Mouse (Mus musculus) thymus, postnatal 25 days (tissue): ENCODE data around the gene Gm11437.
A peak's percentile ranks its signal among the peaks of the same experiment; 100 is the strongest.

ENCODE experiments used
- DNase-seq: peaks from one replicate; pipeline ENCODE4 v3.0.0; 2022

Gm11437 gene

DNA sequence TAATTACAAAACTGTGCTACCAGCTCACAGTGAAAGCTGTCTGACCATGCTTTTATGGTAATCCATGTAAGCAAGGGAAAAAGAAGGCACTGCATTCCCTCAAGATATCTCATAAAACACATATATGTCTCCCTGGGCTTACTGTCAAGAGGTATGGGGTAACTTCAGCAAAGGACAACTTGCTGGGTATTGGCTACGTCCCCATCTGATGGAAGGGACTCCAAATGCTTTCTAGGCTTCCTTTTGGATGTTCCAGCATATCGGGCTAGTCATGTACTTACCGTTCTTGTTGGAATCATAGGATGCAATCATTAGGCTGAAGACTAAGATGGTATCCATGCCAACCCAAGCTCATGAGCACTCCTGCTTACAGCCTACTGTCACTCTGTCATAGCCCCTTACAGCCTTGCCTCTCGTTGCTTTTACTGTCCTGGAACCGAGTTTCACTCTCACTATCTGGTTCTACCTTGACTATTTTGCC lies at the start of gene Gm11437:
Gene Gm11437, minus strand, starts transcription at position 431 of the 481 bp plus-strand sequence.
- no peak for DNase-seq

DNA sequence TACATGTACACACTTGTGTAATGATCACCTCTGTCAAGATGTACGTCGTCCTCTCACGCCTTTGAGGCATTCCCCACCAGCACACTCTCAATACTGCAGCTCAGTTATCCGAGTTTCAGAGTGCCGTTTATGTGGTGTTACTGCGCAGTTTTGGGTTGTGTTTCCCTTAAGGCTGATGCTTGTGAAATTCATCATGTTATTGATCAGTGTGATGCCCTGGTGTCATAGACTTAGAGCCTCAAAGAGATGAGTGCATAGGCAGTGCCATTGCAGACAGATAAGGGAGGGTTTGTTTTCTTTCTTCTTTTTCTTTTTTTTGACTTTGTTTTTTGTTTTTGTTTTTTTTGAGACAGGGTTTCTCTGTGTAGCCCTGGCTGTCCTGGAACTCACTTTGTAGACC lies 43.6 kb upstream of the Gm11437 start:
- DNase-seq = no peak

GRCm38 (mm10) chr11:84205776-84206175 lies 38.5 kb upstream of the Gm11437 start:
- DNase-seq = peak; percentile 17

DNA sequence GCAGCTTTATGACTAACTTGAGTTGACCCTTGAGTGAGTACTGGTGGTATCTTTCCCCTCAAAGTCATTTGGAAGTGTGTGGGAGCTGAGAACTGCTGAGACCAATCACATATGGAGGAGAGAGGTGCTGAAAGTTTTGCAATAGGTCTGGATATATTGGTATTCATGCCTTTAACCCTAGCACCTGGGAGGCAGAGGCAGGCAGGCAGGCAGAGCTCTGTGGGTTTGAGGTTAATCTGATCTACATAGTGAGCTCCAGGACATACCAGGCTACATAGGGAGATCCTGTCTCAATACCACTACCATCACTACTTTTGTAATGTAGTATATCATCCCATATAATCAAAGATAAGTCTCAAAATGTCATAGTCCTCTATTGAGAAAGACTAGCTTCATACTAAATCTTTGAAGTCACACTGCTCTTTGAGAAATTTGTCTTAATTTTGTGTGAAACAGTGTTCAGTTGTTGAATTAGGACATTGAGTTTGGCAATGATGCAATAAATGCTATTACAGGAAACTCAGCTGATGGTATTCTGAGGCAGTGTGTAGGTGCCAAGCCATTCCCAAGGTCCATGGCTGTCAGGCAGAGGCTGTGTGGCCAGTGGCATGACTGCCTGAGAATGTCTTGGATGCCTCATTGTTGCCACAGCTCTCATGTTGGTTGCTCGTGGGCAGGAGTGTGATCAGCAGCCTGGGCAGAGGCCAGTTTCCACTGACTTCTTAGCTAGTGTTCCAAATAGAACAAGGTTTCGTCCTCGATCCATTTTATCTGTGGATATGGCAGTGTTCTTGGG lies 30.5 kb upstream of the Gm11437 start:
- no peak for DNase-seq

DNA sequence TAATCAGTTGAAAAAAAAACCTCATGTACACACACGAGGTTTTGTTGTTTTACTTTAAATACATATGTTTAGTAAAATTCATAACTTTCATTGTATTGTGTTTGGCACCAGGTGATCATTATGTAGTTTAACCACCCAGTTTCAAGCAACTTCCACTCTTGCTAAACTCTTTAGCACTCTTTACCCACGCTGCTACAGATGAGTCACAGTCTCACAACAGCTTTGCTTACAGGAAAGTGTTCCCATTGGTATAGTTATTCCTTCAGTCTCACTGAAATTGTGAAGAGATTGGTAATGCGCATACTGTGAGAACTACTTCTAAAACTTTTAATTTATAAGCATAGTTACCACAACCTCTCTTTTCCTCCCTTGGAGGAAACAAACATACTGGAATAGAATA lies 27.5 kb upstream of the Gm11437 start:
- DNase-seq = no peak

GRCm38 (mm10) chr11:84193249-84193648 lies 26.0 kb upstream of the Gm11437 start:
- no peak for DNase-seq

GRCm38 (mm10) chr11:84190581-84191233 lies 23.4 kb upstream of the Gm11437 start:
- no peak for DNase-seq

DNA sequence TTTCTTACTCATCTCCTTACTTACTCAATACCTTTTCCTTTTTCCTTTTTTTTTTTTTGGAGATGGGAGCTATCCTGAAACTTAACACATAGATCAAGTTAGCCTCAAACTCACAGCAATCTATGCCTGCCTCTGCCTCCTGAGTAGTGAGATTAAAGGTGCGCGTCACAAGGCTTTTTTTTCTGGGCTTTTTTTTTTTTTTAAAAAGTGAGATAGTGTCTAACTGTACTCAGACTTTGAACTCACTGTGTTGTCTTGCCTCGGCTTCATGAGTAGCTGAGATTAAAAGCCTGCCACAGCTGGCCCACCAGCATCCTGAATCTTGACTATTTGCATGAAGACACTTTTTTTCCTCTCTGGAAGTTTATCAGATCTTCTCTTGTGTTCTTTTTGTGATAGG lies 21.3 kb upstream of the Gm11437 start:
- no peak for DNase-seq

GRCm38 (mm10) chr11:84181286-84181685 lies 14.0 kb upstream of the Gm11437 start:
- no peak for DNase-seq

DNA sequence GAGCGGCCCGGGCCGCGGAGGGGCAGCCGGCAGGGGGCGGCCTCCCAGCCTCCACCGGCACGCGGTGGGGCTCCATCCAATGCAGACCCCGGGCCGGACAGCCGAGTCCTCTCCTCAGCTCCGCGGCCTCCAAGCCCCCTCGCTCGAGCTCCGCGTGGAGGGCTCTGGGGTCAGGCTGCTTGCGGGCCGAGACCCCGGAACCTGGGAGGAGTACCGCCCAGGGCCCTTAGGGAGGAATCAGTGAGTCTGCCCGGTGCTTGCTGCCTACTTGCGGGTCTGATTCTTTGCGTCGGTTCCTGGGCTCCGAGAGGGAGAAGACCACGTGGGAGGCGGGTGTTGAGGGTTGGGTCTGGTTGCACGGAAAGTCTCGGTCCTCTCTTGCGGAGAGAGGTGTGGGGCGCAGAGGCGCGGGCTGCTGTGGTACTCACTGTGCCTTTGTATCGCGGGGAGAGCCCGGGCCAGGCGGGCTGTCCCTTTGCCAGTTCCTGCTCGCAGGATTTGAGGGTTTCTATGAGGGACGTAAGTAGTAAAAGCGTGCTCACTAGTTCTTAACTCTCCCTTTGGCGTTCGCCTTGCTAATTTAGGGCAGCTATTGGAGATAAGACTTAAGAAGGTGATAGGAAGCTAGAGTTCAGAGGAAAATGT lies 12.8 kb upstream of the Gm11437 start:
- DNase-seq = peak; percentile 74

GRCm38 (mm10) chr11:84179226-84179953 lies 12.1 kb upstream of the Gm11437 start:
- DNase-seq = peak; percentile 88

- no peak for DNase-seq
These were observed 11.3 kb upstream of the Gm11437 start for GRCm38 (mm10) chr11:84178571-84178970.

DNA sequence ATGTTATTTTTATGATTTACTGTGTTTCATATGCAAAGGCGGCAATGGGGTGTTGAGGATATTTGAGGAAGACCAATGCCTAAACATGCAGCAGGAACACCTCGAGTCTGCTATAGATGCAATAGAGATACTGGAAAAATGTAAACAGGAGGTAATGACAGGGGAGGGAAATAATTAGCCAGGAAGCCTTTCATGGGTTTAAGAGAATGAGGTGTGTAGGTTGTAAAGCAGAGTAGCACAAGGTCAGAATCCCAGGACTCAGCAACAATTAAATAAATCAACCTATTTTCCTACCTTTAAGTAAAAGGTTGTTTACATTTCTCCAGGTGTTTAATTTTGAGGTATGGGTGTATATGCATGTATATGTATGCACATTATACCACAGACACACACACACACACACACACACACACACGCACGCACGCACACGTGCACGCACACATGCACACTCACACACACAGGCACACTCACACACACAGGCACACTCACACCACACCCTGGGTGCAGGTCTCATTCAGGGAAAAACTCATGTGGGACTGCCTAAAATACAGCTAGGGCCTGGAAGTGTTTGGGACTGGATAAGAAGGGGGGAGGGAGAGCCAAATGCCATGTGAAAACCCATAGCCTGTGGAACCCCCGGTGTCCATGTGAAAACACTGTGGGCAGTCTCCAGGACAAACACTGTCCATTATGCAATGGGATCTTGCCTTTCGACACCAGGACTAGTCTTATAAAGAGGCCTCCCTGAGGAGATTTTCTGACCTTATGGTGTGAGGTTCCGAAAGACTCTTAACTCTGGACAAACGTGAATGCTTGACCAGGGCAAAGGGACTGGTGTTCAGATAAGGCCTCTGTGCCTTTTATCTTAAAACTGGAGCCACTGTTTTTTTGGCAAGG lies 5.5 kb upstream of the Gm11437 start:
- no peak for DNase-seq

DNA sequence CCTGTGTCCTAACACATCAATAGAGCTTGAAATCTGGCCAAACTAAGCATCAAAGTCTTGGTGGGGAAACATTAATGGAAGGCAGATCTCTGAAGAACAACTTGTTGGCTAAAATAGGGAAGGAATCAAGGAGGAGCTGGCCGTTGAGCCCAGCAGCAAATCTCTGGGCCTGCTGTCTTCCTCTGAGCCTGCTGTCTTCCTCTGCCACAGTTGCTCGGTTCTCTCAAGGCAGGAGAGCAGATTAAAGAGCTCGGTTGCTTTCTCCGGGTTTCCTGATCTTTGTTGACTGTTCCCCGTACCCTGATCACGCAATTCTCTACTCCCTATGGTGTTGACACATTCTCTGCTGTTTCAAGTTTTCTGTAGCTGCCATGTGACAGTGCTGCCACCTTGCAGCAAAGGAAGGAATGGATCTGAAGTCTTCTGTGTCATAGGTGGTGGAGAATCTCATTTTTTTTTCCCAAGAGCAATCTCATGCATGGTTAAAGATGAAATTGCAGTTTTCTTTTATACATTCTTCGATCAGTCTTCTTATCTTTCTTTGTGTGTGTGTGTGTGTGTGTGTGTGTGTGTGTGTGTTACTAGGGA lies 1.5 kb upstream of the Gm11437 start:
- peak; percentile 37 for DNase-seq

- DNase-seq = no peak
These were observed 2.7 kb downstream of the Gm11437 start for GRCm38 (mm10) chr11:84164561-84164960.

GRCm38 (mm10) chr11:84164123-84164522 lies 3.2 kb downstream of the Gm11437 start:
- DNase-seq = no peak

GRCm38 (mm10) chr11:84156535-84157262 lies 10.6 kb downstream of the Gm11437 start:
- DNase-seq = no peak

GRCm38 (mm10) chr11:84150884-84151283 lies 16.4 kb downstream of the Gm11437 start:
- peak; percentile 23 for DNase-seq

- DNase-seq = no peak
These were observed 21.2 kb downstream of the Gm11437 start for GRCm38 (mm10) chr11:84146081-84146480.

DNA sequence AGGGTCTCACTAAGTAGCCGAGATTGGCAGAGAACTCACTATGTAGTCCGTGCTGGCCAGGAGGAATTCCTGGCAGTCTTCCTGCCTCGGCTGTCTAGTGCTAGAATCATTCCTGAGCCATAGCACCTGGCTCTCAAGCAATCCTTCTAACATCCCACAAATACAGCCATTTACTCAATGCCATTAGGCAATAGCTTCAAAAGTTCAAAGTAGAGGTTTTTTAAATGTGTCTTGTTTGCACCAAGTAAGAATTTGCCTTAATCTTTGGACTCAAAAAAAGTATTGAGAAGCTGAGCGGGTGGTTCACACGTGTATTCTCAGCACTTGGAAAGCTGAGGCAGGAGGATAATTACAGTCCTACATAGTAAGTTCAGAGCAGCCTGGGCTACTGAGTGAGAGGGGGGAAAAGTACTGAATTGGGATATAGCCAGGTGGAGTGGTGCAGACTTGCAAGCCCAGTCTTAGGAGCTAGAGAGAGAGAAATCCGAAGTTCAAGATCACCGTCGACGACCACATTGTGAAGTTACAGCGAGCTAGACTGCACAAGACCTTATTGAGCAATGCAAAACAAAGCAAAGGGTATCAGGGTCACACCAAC lies 22.0 kb downstream of the Gm11437 start:
- DNase-seq = no peak
